Mouse (Mus musculus) heart, adult 2 months (tissue): ENCODE measurements at regions not wholly inside any gene's neighbourhood (a gene's known extent, or its start where the extent isn't known, plus 50 kb on each side); places are given as distances from the start of the nearest gene placed in this dataset.

ENCODE experiments used
- CTCF ChIP-seq: fragments of 200-600 bp; IDR thresholded peaks from 2 replicates; pipeline ENCODE4 v1.8.1; 2022; ENCODE audit warnings: antibody characterized with exemption, mild to moderate bottlenecking, moderate library complexity
- EP300 ChIP-seq: fragments of 200-500 bp; IDR thresholded peaks from 2 replicates; pipeline ENCODE4 v1.6.1; 2011; ENCODE audit warnings: low read depth, low read length, control low read depth; ENCODE audit not compliant: insufficient read depth
- POLR2A ChIP-seq: fragments of 200-500 bp; IDR thresholded peaks from 2 replicates; pipeline ENCODE4 v1.6.1; 2011; ENCODE audit warnings: mild to moderate bottlenecking, low read depth, low read length, control low read depth; ENCODE audit not compliant: insufficient read depth

- TF ChIP-seq CTCF = no peak
- no peak for TF ChIP-seq POLR2A
- TF ChIP-seq EP300 = no peak
Measured at GRCm38 (mm10) chr15:45321628-45322027, 5187.5 kb downstream of the 9330182O14Rik start.
